8 mouse cellular contexts compared by ENCODE assay signal in genomic region chr9:41156006-41156719, GRCm38 (mm10). TPM values are rescaled to one million over a fixed set of nuclear protein-coding genes. Genes with fewer than 3 reads are reported as not detected.
DNase-seq lines count a peak whose midpoint lies in the region; ATAC-seq and TF ChIP-seq lines count a peak whose summit lies in the region.

No protein-coding gene starts in this region.

- peak overlapping the region; percentile 76 for H3K4me2 ChIP-seq in hindbrain, postnatal 0 days (ENCODE audit: low read depth, low read length)
- H3K4me2 ChIP-seq in neural tube, embryonic 13.5 days, result peak overlapping the region; percentile 69

- no peaks in the 10 kb centered on the region for H3K27me3 ChIP-seq in hindbrain, postnatal 0 days (ENCODE audit: insufficient read depth, low read length)
- peaks cover 23% of the 10 kb centered on the region for H3K27me3 ChIP-seq in neural tube, embryonic 13.5 days

- H3K4me1 ChIP-seq in hindbrain, postnatal 0 days (ENCODE audit: insufficient read depth, low read length), result peaks cover 25% of the 10 kb centered on the region; the same call in 1 of the 2 replicates
- peaks cover 45% of the 10 kb centered on the region for H3K4me1 ChIP-seq in neural tube, embryonic 13.5 days (replicated peaks)

- no peak for DNase-seq in layer of hippocampus, adult 2 months (ENCODE audit: low spot score in 2 of 2)
- no peak for DNase-seq in layer of hippocampus, postnatal 14 days (ENCODE audit: low spot score in 2 of 2)
- DNase-seq in cerebellum, adult 9-11 months, result peak; percentile 75
- peak; percentile 20 for DNase-seq in hindbrain, postnatal 0 days (ENCODE audit: low spot score)
- no peak for DNase-seq in ovary, postnatal 14 days (ENCODE audit: low spot score)
- DNase-seq in ovary, postnatal 10 days (ENCODE audit: low spot score), result no peak
- DNase-seq in gastrocnemius, adult 18-20 months (ENCODE audit: low spot score), result no peak

- TF ChIP-seq CTCF in layer of hippocampus, adult 2 months (conservative IDR thresholded peaks at IDR 0.05), result no peak
- TF ChIP-seq CTCF in hindbrain, postnatal 0 days (IDR thresholded peaks at IDR 0.05; ENCODE audit: low read depth), result no peak

- peak overlapping the region; percentile 90 for H3K9ac ChIP-seq in hindbrain, postnatal 0 days (replicated peaks; ENCODE audit: low read length)
- H3K9ac ChIP-seq in neural tube, embryonic 13.5 days, result peak overlapping the region; percentile 88

- 21% methylated on average over 20 of the region's 20 CpGs for WGBS in hindbrain, postnatal 0 days
- 19% methylated on average over 20 of the region's 20 CpGs for WGBS in neural tube, embryonic 13.5 days

- peak; percentile 25 for ATAC-seq in hindbrain, postnatal 0 days
- no peak for ATAC-seq in neural tube, embryonic 13.5 days (ENCODE audit: low read depth)

- no peaks in the 10 kb centered on the region for H3K36me3 ChIP-seq in hindbrain, postnatal 0 days (ENCODE audit: insufficient read depth, low read length)
- H3K36me3 ChIP-seq in neural tube, embryonic 13.5 days, result no peaks in the 10 kb centered on the region

- H3K4me3 ChIP-seq in layer of hippocampus, adult 2 months, result peak overlapping the region; percentile 83
- H3K4me3 ChIP-seq in hindbrain, postnatal 0 days (ENCODE audit: low read length), result peak overlapping the region; percentile 91
- H3K4me3 ChIP-seq in neural tube, embryonic 13.5 days, result peak overlapping the region; percentile 87

- peak overlapping the region; percentile 92; the same call in 1 of the 2 replicates for H3K27ac ChIP-seq in layer of hippocampus, adult 2 months
- peak overlapping the region; percentile 93; the same call in 1 of the 2 replicates for H3K27ac ChIP-seq in hindbrain, postnatal 0 days
- peak overlapping the region; percentile 93; the same call in 1 of the 2 replicates for H3K27ac ChIP-seq in neural tube, embryonic 13.5 days (replicated peaks)

- no peaks in the 10 kb centered on the region for H3K9me3 ChIP-seq in hindbrain, postnatal 0 days (ENCODE audit: low read length)
- H3K9me3 ChIP-seq in neural tube, embryonic 13.5 days, result no peaks in the 10 kb centered on the region

RNA-seq across cellular contexts. Expression of gene Ubash3b, which starts 5.3 kb away (rescaled TPM):
- 10 to 100 TPM; 26.7 to 27.0 TPM for total RNA-seq in layer of hippocampus, adult 2 months (2021)
- 10 to 100 TPM; 29.0 to 30.4 TPM for total RNA-seq in layer of hippocampus, postnatal 14 days (2021)
- total RNA-seq in hindbrain, postnatal 0 days (2014; rRNA removed), result 41.0 and 41.3 TPM in 2 replicates
- polyA plus RNA-seq in hindbrain, postnatal 0 days (2015; fragmentation: Nextera tagmentation; extraction: Ambion mirVana), result 28.0 and 28.6 TPM in 2 replicates
- 26.0 and 34.8 TPM in 2 replicates for polyA plus RNA-seq in neural tube, embryonic 13.5 days (2015; fragmentation: Nextera tagmentation; extraction: Ambion mirVana)
- total RNA-seq in gastrocnemius, adult 18-20 months (2021), result under 1 TPM; 0.25 to 0.69 TPM

Comparison
In these comparisons a context has a peak if more than half of its experiments do, and no peak if none do; other contexts are left out.
1. DNase-seq: peak in cerebellum, adult 9-11 months (single experiment) and hindbrain, postnatal 0 days (single experiment); none in layer of hippocampus, adult 2 months (0 of 2), layer of hippocampus, postnatal 14 days (0 of 2), ovary, postnatal 14 days (single experiment), ovary, postnatal 10 days (single experiment) and gastrocnemius, adult 18-20 months (single experiment).
2. RNA of gene Ubash3b, which starts 5.3 kb away (total RNA-seq): 41.0 to 41.3 TPM in hindbrain, postnatal 0 days, 29.0 to 30.4 TPM in layer of hippocampus, postnatal 14 days and 26.7 to 27.0 TPM in layer of hippocampus, adult 2 months; 0.25 to 0.69 TPM in gastrocnemius, adult 18-20 months; every median in the first group is over 10 times any median in the second.
3. Peak in every context shown above with its lines, with median percentiles within 50 percentile points of each other: H3K27ac ChIP-seq and H3K4me3 ChIP-seq.